Mouse (Mus musculus) neural tube, embryonic 14.5 days (tissue): Measurements from ENCODE around the gene Arhgef39. TPM values are rescaled to one million over a fixed set of nuclear protein-coding genes. Genes with fewer than 3 reads are reported as not detected.
A peak's percentile ranks its signal among the peaks of the same experiment; 100 is the strongest.

Experiments used
- ATAC-seq: fragments of 200-750 bp; cut with Nextera tagmentation; 2 replicates; pipeline ENCODE4 v1.8.0; 2017; ENCODE audit warnings: low read depth, mild to moderate bottlenecking, moderate TSS enrichment, moderate library complexity
- H3K27ac ChIP-seq: fragments of 300-500 bp; sonication (generic); 2 replicates; pipeline ENCODE4 v1.5.1; 2014; ENCODE audit warnings: low read depth, mild to moderate bottlenecking, control low read depth, low read length, moderate library complexity, mixed read lengths
- H3K27me3 ChIP-seq: fragments of 300-500 bp; sonication (generic); 2 replicates; pipeline ENCODE4 v1.6.1; 2014; ENCODE audit warnings: low read length; ENCODE audit not compliant: control insufficient read depth, insufficient read depth
- H3K36me3 ChIP-seq: fragments of 300-500 bp; sonication (generic); 2 replicates; pipeline ENCODE4 v1.6.1; 2014; ENCODE audit warnings: low read length, mixed read lengths; ENCODE audit not compliant: control insufficient read depth, insufficient read depth
- H3K4me1 ChIP-seq: fragments of 300-500 bp; sonication (generic); 2 replicates; pipeline ENCODE4 v1.6.1; 2014; ENCODE audit warnings: low read length; ENCODE audit not compliant: control insufficient read depth, insufficient read depth
- H3K4me2 ChIP-seq: fragments of 300-500 bp; sonication (generic); 2 replicates; pipeline ENCODE4 v1.6.1; 2014; ENCODE audit warnings: mild to moderate bottlenecking, low read depth, low read length, control low read depth
- H3K4me3 ChIP-seq: fragments of 300-500 bp; sonication (generic); 2 replicates; pipeline ENCODE4 v1.5.1; 2014; ENCODE audit warnings: low read depth, low read length, control low read depth, mixed read lengths
- H3K9ac ChIP-seq: fragments of 300-500 bp; sonication (generic); replicated peaks from 2 replicates; pipeline ENCODE4 v1.6.1; 2014; ENCODE audit warnings: low read depth, mild to moderate bottlenecking, control low read depth, low read length, mixed read lengths
- H3K9me3 ChIP-seq: fragments of 300-500 bp; sonication (generic); 2 replicates; pipeline ENCODE4 v1.6.1; 2016; ENCODE audit warnings: low read length; ENCODE audit not compliant: control insufficient read depth
- WGBS: fragments of 180-500 bp; shearing (Covaris S2); extraction: QIAGEN DNeasy Blood & Tissue Kit; methylation state at CpG from one replicate; pipeline ENCODE4 v1.1.7; 2014; 5-methylcytosine and 5-hydroxymethylcytosine counted together
- polyA plus RNA-seq: library from polyadenylated mRNA; unstranded; fragments of >200 nt; fragmentation: Nextera tagmentation; extraction: Ambion mirVana; gene quantifications from 2 replicates; pipeline ENCODE4 v1.2.1, GENCODE M21; 2014

Arhgef39 gene
- polyA plus RNA-seq, 1 experiment from 2014 or later = 3.6 TPM

DNA sequence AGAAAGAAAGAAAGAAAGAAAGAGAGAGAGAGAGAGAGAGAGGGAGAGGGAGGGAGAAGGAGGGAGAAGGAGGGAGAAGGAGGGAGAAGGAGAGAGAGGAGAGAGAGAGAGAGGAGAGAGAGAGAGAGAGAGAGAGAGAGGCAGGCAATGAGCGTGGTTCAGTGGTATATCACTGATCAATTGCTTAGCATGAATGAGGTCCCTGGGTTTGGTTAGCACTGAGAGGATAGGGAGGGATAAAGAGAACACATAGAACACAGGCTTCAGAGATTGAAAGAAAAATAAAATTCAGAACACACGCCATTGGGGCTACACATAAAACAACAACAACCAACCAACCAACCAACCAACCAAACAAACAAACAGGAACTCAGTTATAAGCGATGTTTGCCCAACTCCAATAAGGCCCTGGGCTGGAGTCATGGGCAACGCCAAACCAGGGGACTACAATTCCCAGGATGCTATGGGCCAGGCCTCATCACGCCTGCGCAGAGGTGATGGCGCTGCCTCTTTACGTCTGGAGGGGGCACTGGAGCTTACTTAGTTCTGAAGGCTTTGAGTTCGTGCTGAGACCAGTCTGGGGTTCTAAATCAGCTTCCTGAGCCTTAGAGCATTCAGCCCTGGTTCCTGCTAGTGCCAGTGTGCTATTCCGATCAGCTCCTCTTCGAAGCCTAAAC is 21.5 kb downstream of the Arhgef39 start:
- Histone ChIP-seq H3K36me3 (no peaks in the 10 kb centered on the region), H3K9ac (no peak overlapping the region), H3K27me3 (no peaks in the 10 kb centered on the region), H3K9me3 (no peaks in the 10 kb centered on the region), H3K4me1 (no peaks in the 10 kb centered on the region), H3K4me2 (peak overlapping the region; percentile 33), H3K4me3 (peak overlapping the region; percentile 16; the same call in 1 of the 2 replicates), H3K27ac (no peak overlapping the region)
- ATAC-seq = peak; percentile 96
- 16% methylated on average over 11 of the region's 11 CpGs for WGBS

DNA sequence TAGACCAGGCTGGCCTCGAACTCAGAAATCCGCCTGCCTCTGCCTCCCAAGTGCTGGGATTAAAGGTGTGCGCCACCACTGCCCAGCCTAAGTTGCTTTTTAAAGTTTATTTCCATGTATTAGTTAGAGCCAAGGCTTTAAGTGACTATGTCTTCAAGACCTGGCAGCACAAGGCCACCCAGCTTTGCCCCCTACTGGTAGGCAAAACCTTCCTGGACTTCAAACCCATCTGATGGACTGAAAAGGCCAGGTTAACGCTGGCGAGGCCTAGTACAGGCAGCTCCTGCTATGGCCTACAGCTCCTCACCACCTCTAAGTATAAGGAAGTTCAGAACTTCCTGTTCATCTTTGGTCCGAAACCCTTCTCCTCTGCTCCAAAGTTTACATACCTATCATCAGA is 22.9 kb downstream of the Arhgef39 start:
- no peaks in the 10 kb centered on the region for H3K4me1 ChIP-seq
- H3K4me3 ChIP-seq = no peak overlapping the region
- 93% methylated on average over 6 of the region's 6 CpGs for WGBS
- H3K36me3 ChIP-seq = no peaks in the 10 kb centered on the region
- H3K9me3 ChIP-seq = no peaks in the 10 kb centered on the region
- no peak overlapping the region for H3K4me2 ChIP-seq
- H3K27ac ChIP-seq = no peak overlapping the region
- H3K27me3 ChIP-seq = no peaks in the 10 kb centered on the region
- ATAC-seq = no peak
- no peak overlapping the region for H3K9ac ChIP-seq

GRCm38 (mm10) chr4:43473636-43474035 is 25.9 kb downstream of the Arhgef39 start:
- H3K27me3 ChIP-seq = no peaks in the 10 kb centered on the region

DNA sequence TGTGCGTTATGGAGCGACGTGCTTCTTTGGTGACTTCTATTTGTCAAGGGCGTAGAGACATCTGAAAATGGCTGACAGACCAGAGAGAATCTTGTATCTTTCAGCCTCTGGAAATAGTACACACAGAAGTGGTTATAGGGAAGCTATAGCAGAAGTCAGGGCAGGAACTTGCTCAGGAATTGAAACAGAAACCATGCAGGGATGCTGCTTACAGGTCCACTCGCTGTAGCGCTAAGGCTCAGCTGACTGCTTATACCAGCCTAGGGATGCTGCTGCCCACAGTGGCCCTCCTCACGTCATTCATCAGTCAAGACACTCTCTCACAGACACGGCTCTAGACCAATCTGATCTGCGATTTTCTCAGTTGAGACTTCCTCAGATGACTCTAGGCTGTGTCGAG is 29.2 kb downstream of the Arhgef39 start:
- WGBS = 90% methylated on average over 10 of the region's 10 CpGs

More at GRCm38 (mm10) chr4:43473636-43474035, 25.9 kb downstream of the Arhgef39 start:
- Histone ChIP-seq H3K9ac (no peak overlapping the region), H3K4me3 (no peak overlapping the region), H3K4me2 (no peak overlapping the region), H3K36me3 (no peaks in the 10 kb centered on the region), H3K27ac (no peak overlapping the region), H3K4me1 (no peaks in the 10 kb centered on the region), H3K9me3 (no peaks in the 10 kb centered on the region)
- WGBS = 79% methylated on average over 1 of the region's 1 CpGs
- ATAC-seq = no peak

DNA sequence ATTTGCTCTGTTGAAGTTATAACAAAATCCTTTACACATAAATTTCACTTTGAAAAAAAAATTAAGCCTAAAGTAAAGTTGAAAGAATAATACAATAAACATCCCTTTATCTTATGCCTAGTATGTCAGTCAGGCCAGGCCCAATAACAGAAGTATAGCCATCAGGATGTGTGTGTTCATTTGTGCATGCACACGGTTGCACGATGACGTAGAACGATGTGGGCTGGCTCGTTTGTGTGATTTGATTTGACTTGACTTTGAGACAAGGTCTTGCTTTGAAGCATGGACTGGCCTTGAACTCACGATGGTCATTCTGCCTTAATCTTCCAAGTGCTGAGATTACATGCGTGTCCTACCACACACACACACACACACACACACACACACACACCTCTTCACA is 32.6 kb downstream of the Arhgef39 start:
- H3K36me3 ChIP-seq = no peaks in the 10 kb centered on the region
- no peak for ATAC-seq

More for the DNA sequence above, 29.2 kb downstream of the Arhgef39 start:
- H3K4me2 ChIP-seq = no peak overlapping the region
- no peak for ATAC-seq
- H3K36me3 ChIP-seq = no peaks in the 10 kb centered on the region
- H3K4me1 ChIP-seq = no peaks in the 10 kb centered on the region
- H3K27ac ChIP-seq = no peak overlapping the region
- H3K9me3 ChIP-seq = no peaks in the 10 kb centered on the region
- no peak overlapping the region for H3K4me3 ChIP-seq
- no peak overlapping the region for H3K9ac ChIP-seq
- H3K27me3 ChIP-seq = no peaks in the 10 kb centered on the region

DNA sequence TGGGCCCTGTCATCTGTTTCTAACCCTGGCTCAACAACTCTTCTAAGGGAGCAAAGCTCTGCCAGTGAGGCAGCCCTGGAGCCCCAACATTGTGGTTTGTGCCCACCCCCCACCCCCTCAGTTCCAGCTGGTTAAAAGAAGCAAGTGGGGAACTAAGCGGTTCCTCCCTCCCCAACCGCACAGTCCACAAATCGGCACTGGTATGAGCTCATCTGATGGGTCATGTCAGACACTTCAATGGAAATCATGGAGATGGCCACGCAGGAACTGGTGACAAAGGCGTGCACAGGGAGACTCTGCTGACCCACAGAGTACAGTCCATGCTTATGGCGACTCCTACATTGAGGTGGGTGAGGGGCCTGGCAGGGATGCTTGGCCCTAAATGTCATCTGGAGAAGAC is 33.6 kb downstream of the Arhgef39 start:
- Histone ChIP-seq H3K9ac (no peak overlapping the region), H3K9me3 (no peaks in the 10 kb centered on the region), H3K27ac (no peak overlapping the region), H3K4me2 (no peak overlapping the region), H3K36me3 (no peaks in the 10 kb centered on the region), H3K4me1 (no peaks in the 10 kb centered on the region), H3K4me3 (no peak overlapping the region), H3K27me3 (no peaks in the 10 kb centered on the region)
- ATAC-seq = no peak
- 94% methylated on average over 6 of the region's 6 CpGs for WGBS

More for the DNA sequence above, 32.6 kb downstream of the Arhgef39 start:
- WGBS = 95% methylated on average over 7 of the region's 7 CpGs
- H3K9ac ChIP-seq = no peak overlapping the region
- H3K27ac ChIP-seq = no peak overlapping the region
- no peaks in the 10 kb centered on the region for H3K27me3 ChIP-seq
- no peaks in the 10 kb centered on the region for H3K4me1 ChIP-seq
- H3K9me3 ChIP-seq = no peaks in the 10 kb centered on the region
- no peak overlapping the region for H3K4me2 ChIP-seq
- H3K4me3 ChIP-seq = no peak overlapping the region

GRCm38 (mm10) chr4:43463102-43463501 is 36.4 kb downstream of the Arhgef39 start:
- Histone ChIP-seq H3K27ac (no peak overlapping the region), H3K36me3 (no peaks in the 10 kb centered on the region), H3K27me3 (no peaks in the 10 kb centered on the region), H3K4me1 (no peaks in the 10 kb centered on the region), H3K9ac (no peak overlapping the region), H3K9me3 (no peaks in the 10 kb centered on the region), H3K4me3 (no peak overlapping the region), H3K4me2 (no peak overlapping the region)
- ATAC-seq = no peak
- 95% methylated on average over 5 of the region's 5 CpGs for WGBS

- H3K36me3 ChIP-seq = no peaks in the 10 kb centered on the region
- no peaks in the 10 kb centered on the region for H3K9me3 ChIP-seq
- no peaks in the 10 kb centered on the region for H3K27me3 ChIP-seq
- no peak overlapping the region for H3K4me2 ChIP-seq
- WGBS = 23% methylated on average over 8 of the region's 8 CpGs
- H3K27ac ChIP-seq = no peak overlapping the region
- H3K4me3 ChIP-seq = no peak overlapping the region
- no peak for ATAC-seq
- peaks cover 9% of the 10 kb centered on the region; the same call in 1 of the 2 replicates for H3K4me1 ChIP-seq
- H3K9ac ChIP-seq = no peak overlapping the region
These were observed 42.4 kb downstream of the Arhgef39 start for GRCm38 (mm10) chr4:43457124-43457523.

GRCm38 (mm10) chr4:43456470-43456869 is 43.0 kb downstream of the Arhgef39 start:
- no peak for ATAC-seq
- Histone ChIP-seq H3K27me3 (no peaks in the 10 kb centered on the region), H3K4me1 (peaks cover 9% of the 10 kb centered on the region; the same call in 1 of the 2 replicates), H3K27ac (no peak overlapping the region), H3K9me3 (no peaks in the 10 kb centered on the region), H3K4me3 (no peak overlapping the region), H3K4me2 (no peak overlapping the region), H3K9ac (no peak overlapping the region), H3K36me3 (no peaks in the 10 kb centered on the region)
- 31% methylated on average over 4 of the region's 4 CpGs for WGBS
